Mouse (Mus musculus) CH12.LX (cell line): ENCODE results near the gene Igfals. TPM values are rescaled to one million over a fixed set of nuclear protein-coding genes. Genes with fewer than 3 reads are reported as not detected.

ENCODE experiments used
- DNase-seq: peaks from one replicate; pipeline ENCODE4 v3.0.0-alpha.2; 2013; ENCODE audit errors: extremely low read depth
- H3K27ac ChIP-seq: 2 replicates; pipeline ENCODE4 v1.5.1; 2012; ENCODE audit warnings: low read depth, mild to moderate bottlenecking, control low read depth, moderate library complexity; ENCODE audit not compliant: insufficient read depth
- H3K27me3 ChIP-seq: replicated peaks from 2 replicates; pipeline ENCODE3; 2012; ENCODE audit warnings: inconsistent platforms
- H3K36me3 ChIP-seq, 2 experiments: replicated peaks in 1 of 2; 2 replicates each; pipeline versions ENCODE3 to v1.6.1; 2012; ENCODE audit warnings: inconsistent platforms in 1 of 2, low read length in 1 of 2, mild to moderate bottlenecking in 1 of 2, mixed read lengths in 1 of 2, moderate library complexity in 1 of 2; ENCODE audit not compliant: control insufficient read depth in 1 of 2, insufficient read depth in 1 of 2
- H3K4me1 ChIP-seq, 2 experiments: 2 replicates each; pipeline ENCODE4 v1.6.1; 2012; ENCODE audit warnings: inconsistent platforms in 1 of 2, moderate library complexity in 1 of 2; ENCODE audit not compliant: insufficient read depth in 2 of 2, control insufficient read depth in 1 of 2
- H3K4me2 ChIP-seq: 2 replicates; pipeline ENCODE4 v1.6.1; 2012; ENCODE audit warnings: low read depth, mild to moderate bottlenecking, control low read depth; ENCODE audit not compliant: poor library complexity, insufficient read depth, severe bottlenecking
- H3K4me3 ChIP-seq, 3 experiments: fragments of 150-350 bp in 1 of 3; sonication (generic) in 1 of 3; replicated peaks in 1 of 3; 2 replicates each; pipeline versions ENCODE3 to v1.5.1; 2011 to 2012; ENCODE audit warnings: low read depth in 2 of 3, low read length in 2 of 3, mild to moderate bottlenecking in 2 of 3, moderate library complexity in 2 of 3, control low read depth in 1 of 3, improper control_type of control experiment in 1 of 3, inconsistent platforms in 1 of 3, mixed read lengths in 1 of 3; ENCODE audit not compliant: poor library complexity in 1 of 3
- H3K79me2 ChIP-seq: replicated peaks from 2 replicates; pipeline ENCODE4 v1.6.1; 2012; ENCODE audit warnings: mild to moderate bottlenecking, moderate library complexity; ENCODE audit not compliant: control insufficient read depth, poor library complexity, insufficient read depth, severe bottlenecking; ENCODE audit errors: extremely low read depth
- H3K9ac ChIP-seq: 2 replicates; pipeline ENCODE4 v1.6.1; 2012; ENCODE audit warnings: low read depth, mild to moderate bottlenecking, control low read depth, moderate library complexity; ENCODE audit not compliant: insufficient read depth
- H3K9me3 ChIP-seq: replicated peaks from 2 replicates; pipeline ENCODE3; 2012; ENCODE audit warnings: low read length, inconsistent platforms, mixed read lengths
- CTCF ChIP-seq, 2 experiments: IDR thresholded peaks in 1 of 2; conservative IDR thresholded peaks in 1 of 2; 2 replicates each; pipeline ENCODE4 v1.5.1; 2011 to 2012; ENCODE audit warnings: low read depth in 2 of 2, low read length in 2 of 2, improper control_type of control experiment in 1 of 2, inconsistent platforms in 1 of 2, mild to moderate bottlenecking in 1 of 2, moderate library complexity in 1 of 2
- JUN ChIP-seq: IDR thresholded peaks from 2 replicates; pipeline ENCODE4 v1.6.1; 2011; ENCODE audit warnings: low read depth, mild to moderate bottlenecking, low read length, improper control_type of control experiment, moderate library complexity; ENCODE audit not compliant: insufficient read depth
- JUND ChIP-seq: conservative IDR thresholded peaks from 2 replicates; pipeline ENCODE4 v1.6.1; 2011; ENCODE audit warnings: low read depth, low read length, improper control_type of control experiment
- KAT2A ChIP-seq: IDR thresholded peaks from 2 replicates; pipeline ENCODE4 v1.6.1; 2012; ENCODE audit warnings: low read length, improper control_type of control experiment, inconsistent platforms; ENCODE audit not compliant: insufficient replicate concordance
- MAFK ChIP-seq: IDR thresholded peaks from 2 replicates; pipeline ENCODE4 v1.6.1; 2011; ENCODE audit warnings: low read length, improper control_type of control experiment; ENCODE audit not compliant: insufficient replicate concordance
- MAX ChIP-seq: IDR thresholded peaks from 2 replicates; pipeline ENCODE4 v1.6.1; 2011; ENCODE audit warnings: low read length, improper control_type of control experiment
- MYC ChIP-seq: IDR thresholded peaks from 2 replicates; pipeline ENCODE4 v1.6.1; 2011; ENCODE audit warnings: low read depth, mild to moderate bottlenecking, improper control_type of control experiment, low read length
- NELFE ChIP-seq: IDR thresholded peaks from 2 replicates; pipeline ENCODE4 v1.6.1; 2011; ENCODE audit warnings: low read depth, low read length, improper control_type of control experiment
- NRF1 ChIP-seq: IDR thresholded peaks from 2 replicates; pipeline ENCODE4 v1.6.1; 2014; ENCODE audit warnings: low read depth, mild to moderate bottlenecking, inconsistent platforms, low read length, improper control_type of control experiment, moderate library complexity
- PAX5 ChIP-seq: IDR thresholded peaks from 2 replicates; pipeline ENCODE4 v1.6.1; 2012; ENCODE audit warnings: low read length, inconsistent platforms, mixed read lengths
- POLR2AphosphoS2 ChIP-seq: IDR thresholded peaks from 2 replicates; pipeline ENCODE4 v1.6.1; 2011; ENCODE audit warnings: low read depth, low read length, improper control_type of control experiment
- RCOR1 ChIP-seq: conservative IDR thresholded peaks from 2 replicates; pipeline ENCODE4 v1.6.1; 2012; ENCODE audit warnings: low read depth, mild to moderate bottlenecking, inconsistent platforms, low read length, improper control_type of control experiment
- SIN3A ChIP-seq: IDR thresholded peaks from 2 replicates; pipeline ENCODE4 v1.6.1; 2012; ENCODE audit warnings: low read length, improper control_type of control experiment, inconsistent platforms
- SMC3 ChIP-seq: IDR thresholded peaks from 2 replicates; pipeline ENCODE4 v1.6.1; 2011; ENCODE audit warnings: low read depth, low read length, improper control_type of control experiment
- USF1 ChIP-seq: IDR thresholded peaks from 2 replicates; pipeline ENCODE4 v1.6.1; 2014; ENCODE audit warnings: low read depth, mild to moderate bottlenecking, inconsistent platforms, low read length, improper control_type of control experiment
- ZKSCAN1 ChIP-seq: IDR thresholded peaks from 2 replicates; pipeline ENCODE4 v1.6.1; 2012; ENCODE audit warnings: low read depth, inconsistent platforms, low read length, improper control_type of control experiment, borderline replicate concordance
- dilution Hi-C: fragments of 300-500 bp; cut with MboI; formaldehyde crosslinking; loops from 2 replicates; pipeline ENCODE4 v1.14.3; 2020; ENCODE audit warnings: low sequenced_read_pairs; ENCODE audit not compliant: extremely low pct_unique_long_range_greater_than_20kb, extremely low pct_ligation_motif_present
- in situ Hi-C: fragments of 300-500 bp; cut with MboI; formaldehyde crosslinking; loops from 3 replicates; pipeline ENCODE4 v1.14.3; 2019; ENCODE audit warnings: low sequenced_read_pairs, low pct_ligation_motif_present, low pct_unique_long_range_greater_than_20kb, mixed read lengths
- polyA plus RNA-seq: library from polyadenylated mRNA; unstranded; fragments of >175 nt; gene quantifications from 2 replicates; pipeline ENCODE4 v1.2.1, GENCODE M21; 2012; ENCODE audit warnings: low read depth; ENCODE audit not compliant: insufficient read length
- total RNA-seq, 2 experiments: library from RNA; depleted of rRNA; stranded (reverse); fragments of 300-350 nt in 1 of 2; fragments of >200 nt in 1 of 2; gene quantifications; 2 replicates each; pipeline ENCODE4 v1.2.3; 2012 to 2014

The Igfals gene
- total and polyA plus RNA-seq, 3 experiments, result 5.0 to 9.8 (median 6.3) TPM

- dilution Hi-C loops (no loop called here), in situ Hi-C loops (no loop called here)
- TF ChIP-seq RCOR1 (no peak), NRF1 (no peak), MAX (no peak), JUN (no peak), SIN3A (no peak)
- DNase-seq, result no peak
- H3K4me3 ChIP-seq, result no peak overlapping the region
- H3K9ac ChIP-seq, result no peak overlapping the region
- no peak overlapping the region for H3K27ac ChIP-seq
- no peaks in the 10 kb centered on the region for H3K9me3 ChIP-seq
- H3K79me2 ChIP-seq, result no peaks in the 10 kb centered on the region
- no peaks in the 10 kb centered on the region for H3K27me3 ChIP-seq
- peaks cover 16 to 42% of the 10 kb centered on the region in 2 experiments for H3K4me1 ChIP-seq
- peaks cover 0 to 33% of the 10 kb centered on the region in 2 experiments for H3K36me3 ChIP-seq
- H3K4me2 ChIP-seq, result no peak overlapping the region
Measured at GRCm38 (mm10) chr17:24874405-24874745, 8.6 kb downstream of the Igfals start.

- Histone ChIP-seq H3K36me3 (peaks cover 0 to 33% of the 10 kb centered on the region in 2 experiments), H3K27ac (no peak overlapping the region)
Measured at GRCm38 (mm10) chr17:24874989-24875388, 9.2 kb downstream of the Igfals start.

GRCm38 (mm10) chr17:24877336-24878116 is 11.7 kb downstream of the Igfals start:
- TF ChIP-seq MAX (no peak), NELFE (peak; percentile 63), POLR2AphosphoS2 (no peak)
- peaks cover 16 to 57% of the 10 kb centered on the region in 2 experiments for H3K4me1 ChIP-seq
- H3K79me2 ChIP-seq, result no peaks in the 10 kb centered on the region
- in situ Hi-C loops (no loop called here), dilution Hi-C loops (no loop called here)
- no peaks in the 10 kb centered on the region for H3K27me3 ChIP-seq
- H3K4me2 ChIP-seq, result peak overlapping the region; percentile 55
- DNase-seq, result no peak
- H3K27ac ChIP-seq, result peak overlapping the region; percentile 37
- H3K9ac ChIP-seq, result peak overlapping the region; percentile 62
- peaks cover 11 to 44% of the 10 kb centered on the region in 2 experiments for H3K36me3 ChIP-seq
- H3K4me3 ChIP-seq, result peak overlapping the region; percentile 49 to 66 (median 62)
- no peaks in the 10 kb centered on the region for H3K9me3 ChIP-seq

More at GRCm38 (mm10) chr17:24874989-24875388, 9.2 kb downstream of the Igfals start:
- Histone ChIP-seq H3K79me2 (no peaks in the 10 kb centered on the region), H3K9me3 (no peaks in the 10 kb centered on the region), H3K4me3 (no peak overlapping the region), H3K27me3 (no peaks in the 10 kb centered on the region), H3K4me1 (peaks cover 16 to 45% of the 10 kb centered on the region in 2 experiments), H3K4me2 (no peak overlapping the region), H3K9ac (no peak overlapping the region)
- no peak for DNase-seq
- TF ChIP-seq MYC (no peak), USF1 (no peak), MAFK (no peak), KAT2A (no peak), SMC3 (no peak), POLR2AphosphoS2 (no peak), ZKSCAN1 (no peak), MAX (no peak), CTCF (conservative IDR thresholded peaks at IDR 0.05 in 1 of 2, IDR thresholded peaks at IDR 0.05 in 1 of 2; ENCODE audit: low read depth in 2 of 2, low read length in 2 of 2) (no peak), PAX5 (no peak), JUND (no peak)
- in situ Hi-C loops, result no loop called here
- dilution Hi-C loops, result no loop called here
